Mouse (Mus musculus) limb, embryonic 14.5 days (tissue): Measurements from ENCODE around the gene Cs. TPM values are rescaled to one million over a fixed set of nuclear protein-coding genes. Genes with fewer than 3 reads are reported as not detected.
A peak's percentile ranks its signal among the peaks of the same experiment; 100 is the strongest.

Experiments
- ATAC-seq: fragments of 200-750 bp; cut with Nextera tagmentation; 2 replicates; pipeline ENCODE4 v1.8.0; 2017; ENCODE audit warnings: low read depth, moderate number of reproducible peaks, moderate TSS enrichment; ENCODE audit not compliant: low FRiP score
- DNase-seq: peaks from one replicate; pipeline ENCODE4 v3.0.0-alpha.2; 2015; ENCODE audit warnings: low spot score
- H3K27ac ChIP-seq: fragments of 300-500 bp; sonication (generic); replicated peaks from 2 replicates; pipeline ENCODE4 v1.5.1; 2014; ENCODE audit warnings: low read depth, mild to moderate bottlenecking, low read length, moderate library complexity, mixed read lengths
- H3K27me3 ChIP-seq: fragments of 300-500 bp; sonication (generic); 2 replicates; pipeline ENCODE4 v1.6.1; 2014; ENCODE audit warnings: low read length, mixed read lengths; ENCODE audit not compliant: control insufficient read depth, insufficient read depth
- H3K36me3 ChIP-seq: fragments of 300-500 bp; sonication (generic); 2 replicates; pipeline ENCODE4 v1.6.1; 2014; ENCODE audit warnings: mild to moderate bottlenecking, low read length, moderate library complexity, mixed read lengths; ENCODE audit not compliant: control insufficient read depth, insufficient read depth
- H3K4me1 ChIP-seq: fragments of 300-500 bp; sonication (generic); 2 replicates; pipeline ENCODE4 v1.6.1; 2014; ENCODE audit warnings: antibody characterized with exemption, low read length, mixed read lengths; ENCODE audit not compliant: control insufficient read depth, insufficient read depth
- H3K4me2 ChIP-seq: fragments of 300-500 bp; sonication (generic); replicated peaks from 2 replicates; pipeline ENCODE4 v1.6.1; 2014; ENCODE audit warnings: low read depth, mild to moderate bottlenecking, low read length, moderate library complexity; ENCODE audit not compliant: severe bottlenecking
- H3K4me3 ChIP-seq: fragments of 300-500 bp; sonication (generic); replicated peaks from 2 replicates; pipeline ENCODE4 v1.5.1; 2014; ENCODE audit warnings: low read length
- H3K9ac ChIP-seq: fragments of 300-500 bp; sonication (generic); 2 replicates; pipeline ENCODE4 v1.6.1; 2014; ENCODE audit warnings: mild to moderate bottlenecking, low read depth, low read length, moderate library complexity; ENCODE audit not compliant: severe bottlenecking
- H3K9me3 ChIP-seq: fragments of 300-500 bp; sonication (generic); 2 replicates; pipeline ENCODE4 v1.6.1; 2016; ENCODE audit warnings: low read length; ENCODE audit not compliant: control insufficient read depth
- POLR2A ChIP-seq: fragments of 200-500 bp; IDR thresholded peaks from 2 replicates; pipeline ENCODE4 v1.8.0; 2012; ENCODE audit warnings: inconsistent platforms, mild to moderate bottlenecking, moderate library complexity, borderline replicate concordance; ENCODE audit not compliant: insufficient read depth, insufficient read length; ENCODE audit errors: extremely low read depth
- WGBS: fragments of 180-500 bp; shearing (Covaris S2); extraction: QIAGEN DNeasy Blood & Tissue Kit; methylation state at CpG from one replicate; pipeline ENCODE4 v1.1.7; 2014; 5-methylcytosine and 5-hydroxymethylcytosine counted together
- microRNA-seq: library from miRNA; unstranded; fragments of <30 nt; microRNA quantifications from one replicate; pipeline ENCODE4, GENCODE M21; 2016
- polyA plus RNA-seq, 2 experiments: library from polyadenylated mRNA; depleted of rRNA in 1 of 2; stranded (reverse) in 1 of 2; unstranded in 1 of 2; fragments of >200 nt; fragmentation: Nextera tagmentation in 1 of 2; extraction: Ambion mirVana in 1 of 2; gene quantifications; 2 replicates each; pipeline versions ENCODE4 v1.2.1 to v1.2.3; 2012 to 2014

The Cs gene
- polyA plus RNA-seq, 2 experiments: 131 to 174 TPM

GRCm38 (mm10) chr10:128411211-128412054 lies 73.9 kb downstream of the Cs start, which contains the start of the genes Nabp2 and Rnf41:
TSS of gene Nabp2 (minus strand) at chr10:128411492.
TSS of gene Rnf41 (plus strand) at chr10:128411657.
- peak within 1 kb of the TSS; percentile 70 for H3K9ac ChIP-seq
- peaks cover 24% of the 10 kb centered on the region for H3K4me1 ChIP-seq
- peak within 1 kb of the TSS; percentile 89 for H3K27ac ChIP-seq
- peak within 1 kb of the TSS; percentile 72 for H3K4me3 ChIP-seq
- TF ChIP-seq POLR2A: peak; percentile 59; the same call in 1 of the 2 replicates
- peak within 1 kb of the TSS; percentile 97 for H3K4me2 ChIP-seq
- no peaks in the 10 kb centered on the region for H3K27me3 ChIP-seq
- peaks cover 34% of the 10 kb centered on the region for H3K36me3 ChIP-seq
- WGBS: under 1% methylated on average over 45 of the region's 50 CpGs
- ATAC-seq: peak; percentile 93
- H3K9me3 ChIP-seq: no peaks in the 10 kb centered on the region
- DNase-seq: peak; percentile 98

- Histone ChIP-seq H3K4me2 (peak overlapping the region; percentile 97), H3K27me3 (no peaks in the 10 kb centered on the region), H3K36me3 (peaks cover 39% of the 10 kb centered on the region), H3K27ac (peak overlapping the region; percentile 89), H3K4me1 (peaks cover 24% of the 10 kb centered on the region), H3K9me3 (no peaks in the 10 kb centered on the region), H3K4me3 (peak overlapping the region; percentile 72), H3K9ac (peak overlapping the region; percentile 70)
- 2% methylated on average over 14 of the region's 14 CpGs for WGBS
- DNase-seq (peak; percentile 58), ATAC-seq (no peak)
- no peak for TF ChIP-seq POLR2A
Measured at GRCm38 (mm10) chr10:128412055-128412381, 74.5 kb downstream of the Cs start.

Small RNA genes lying within 50 kb of the gene (microRNA-seq; reads per million reads assigned to microRNA genes)
- gene Gm25361 (not detected), gene Gm26308 (not detected), gene Mir6914 (not detected), gene Mir6915 (0.69 reads per million)

Other genes with a start within 250 kb of the Cs start
- 28.3 and 31.1 TPM in 2 replicates for gene Baz2a, start 246.2 kb upstream of the Cs start, polyA plus RNA-seq (2012; rRNA removed)
- gene Baz2a, start 246.2 kb upstream of the Cs start, polyA plus RNA-seq (2014; fragmentation: Nextera tagmentation; extraction: Ambion mirVana): 17.5 and 18.2 TPM in 2 replicates
- gene Rbms2, start 157.4 kb upstream of the Cs start, polyA plus RNA-seq (2012; rRNA removed): 113 and 117 TPM in 2 replicates
- gene Rbms2, start 157.4 kb upstream of the Cs start, polyA plus RNA-seq (2014; fragmentation: Nextera tagmentation; extraction: Ambion mirVana): 33.8 and 35.9 TPM in 2 replicates
- 4.8 and 5.8 TPM in 2 replicates for gene Gls2, start 143.3 kb upstream of the Cs start, polyA plus RNA-seq (2012; rRNA removed)
- gene Gls2, start 143.3 kb upstream of the Cs start, polyA plus RNA-seq (2014; fragmentation: Nextera tagmentation; extraction: Ambion mirVana): 2.0 and 2.5 TPM in 2 replicates
- gene Spryd4, start 125.9 kb upstream of the Cs start, polyA plus RNA-seq (2012; rRNA removed): 22.3 and 27.4 TPM in 2 replicates
- 36.9 and 38.7 TPM in 2 replicates for gene Spryd4, start 125.9 kb upstream of the Cs start, polyA plus RNA-seq (2014; fragmentation: Nextera tagmentation; extraction: Ambion mirVana)
- 0.88 and 1.7 TPM in 2 replicates for gene Mip, start 111.9 kb upstream of the Cs start, polyA plus RNA-seq (2012; rRNA removed)
- 0.17 and 0.37 TPM in 2 replicates for gene Mip, start 111.9 kb upstream of the Cs start, polyA plus RNA-seq (2014; fragmentation: Nextera tagmentation; extraction: Ambion mirVana)
- 31.7 and 32.4 TPM in 2 replicates for gene Timeless, start 105.7 kb upstream of the Cs start, polyA plus RNA-seq (2012; rRNA removed)
- gene Timeless, start 105.7 kb upstream of the Cs start, polyA plus RNA-seq (2014; fragmentation: Nextera tagmentation; extraction: Ambion mirVana): 48.6 and 54.7 TPM in 2 replicates
- 0.58 and 0.72 TPM in 2 replicates for gene Apon, start 83.6 kb upstream of the Cs start, polyA plus RNA-seq (2012; rRNA removed)
- gene Apon, start 83.6 kb upstream of the Cs start, polyA plus RNA-seq (2014; fragmentation: Nextera tagmentation; extraction: Ambion mirVana): 0.30 and 0.57 TPM in 2 replicates
- 0.20 and 0.32 TPM in 2 replicates for gene Apof, start 69.1 kb upstream of the Cs start, polyA plus RNA-seq (2012; rRNA removed)
- gene Apof, start 69.1 kb upstream of the Cs start, polyA plus RNA-seq (2014; fragmentation: Nextera tagmentation; extraction: Ambion mirVana): not detected in 2 replicates
- gene Stat2, start 67.2 kb upstream of the Cs start, polyA plus RNA-seq (2012; rRNA removed): 20.5 and 22.1 TPM in 2 replicates
- 12.9 and 13.2 TPM in 2 replicates for gene Stat2, start 67.2 kb upstream of the Cs start, polyA plus RNA-seq (2014; fragmentation: Nextera tagmentation; extraction: Ambion mirVana)
- gene Il23a, start 39.0 kb upstream of the Cs start, polyA plus RNA-seq (2012; rRNA removed): 0.18 and 0.31 TPM in 2 replicates
- 0.28 TPM in 1 of 2 replicates, not detected in the other for gene Il23a, start 39.0 kb upstream of the Cs start, polyA plus RNA-seq (2014; fragmentation: Nextera tagmentation; extraction: Ambion mirVana)
- 49.7 and 58.0 TPM in 2 replicates for gene Pan2, start 34.4 kb upstream of the Cs start, polyA plus RNA-seq (2012; rRNA removed)
- gene Pan2, start 34.4 kb upstream of the Cs start, polyA plus RNA-seq (2014; fragmentation: Nextera tagmentation; extraction: Ambion mirVana): 26.6 and 31.1 TPM in 2 replicates
- gene Cnpy2, start 15.3 kb upstream of the Cs start, polyA plus RNA-seq (2012; rRNA removed): 129 and 169 TPM in 2 replicates
- gene Cnpy2, start 15.3 kb upstream of the Cs start, polyA plus RNA-seq (2014; fragmentation: Nextera tagmentation; extraction: Ambion mirVana): 378 and 387 TPM in 2 replicates
- gene Coq10a, start 31.3 kb downstream of the Cs start, polyA plus RNA-seq (2012; rRNA removed): 38.9 and 43.5 TPM in 2 replicates
- 19.4 and 21.5 TPM in 2 replicates for gene Coq10a, start 31.3 kb downstream of the Cs start, polyA plus RNA-seq (2014; fragmentation: Nextera tagmentation; extraction: Ambion mirVana)
- 50.7 and 59.8 TPM in 2 replicates for gene Ankrd52, start 39.4 kb downstream of the Cs start, polyA plus RNA-seq (2012; rRNA removed)
- gene Ankrd52, start 39.4 kb downstream of the Cs start, polyA plus RNA-seq (2014; fragmentation: Nextera tagmentation; extraction: Ambion mirVana): 11.3 and 11.9 TPM in 2 replicates
- gene Slc39a5, start 63.5 kb downstream of the Cs start, polyA plus RNA-seq (2012; rRNA removed): 0.39 and 0.55 TPM in 2 replicates
- gene Slc39a5, start 63.5 kb downstream of the Cs start, polyA plus RNA-seq (2014; fragmentation: Nextera tagmentation; extraction: Ambion mirVana): 0.14 TPM in 1 of 2 replicates, not detected in the other
- 38.9 and 42.3 TPM in 2 replicates for gene Nabp2, start 73.8 kb downstream of the Cs start, polyA plus RNA-seq (2012; rRNA removed)
- 68.6 and 71.9 TPM in 2 replicates for gene Nabp2, start 73.8 kb downstream of the Cs start, polyA plus RNA-seq (2014; fragmentation: Nextera tagmentation; extraction: Ambion mirVana)
- gene Rnf41, start 73.9 kb downstream of the Cs start, polyA plus RNA-seq (2012; rRNA removed): 37.0 and 38.1 TPM in 2 replicates
- 35.7 and 36.1 TPM in 2 replicates for gene Rnf41, start 73.9 kb downstream of the Cs start, polyA plus RNA-seq (2014; fragmentation: Nextera tagmentation; extraction: Ambion mirVana)
- 216 and 219 TPM in 2 replicates for gene Smarcc2, start 121.5 kb downstream of the Cs start, polyA plus RNA-seq (2012; rRNA removed)
- gene Smarcc2, start 121.5 kb downstream of the Cs start, polyA plus RNA-seq (2014; fragmentation: Nextera tagmentation; extraction: Ambion mirVana): 98.0 and 110 TPM in 2 replicates
- gene Myl6, start 156.4 kb downstream of the Cs start, polyA plus RNA-seq (2012; rRNA removed): 1,142 and 1,623 TPM in 2 replicates
- gene Myl6, start 156.4 kb downstream of the Cs start, polyA plus RNA-seq (2014; fragmentation: Nextera tagmentation; extraction: Ambion mirVana): 1,081 and 1,105 TPM in 2 replicates
- 54.9 and 56.7 TPM in 2 replicates for gene Myl6b, start 161.0 kb downstream of the Cs start, polyA plus RNA-seq (2012; rRNA removed)
- 6.1 and 6.6 TPM in 2 replicates for gene Myl6b, start 161.0 kb downstream of the Cs start, polyA plus RNA-seq (2014; fragmentation: Nextera tagmentation; extraction: Ambion mirVana)
- gene Esyt1, start 188.1 kb downstream of the Cs start, polyA plus RNA-seq (2012; rRNA removed): 51.3 and 59.6 TPM in 2 replicates
- gene Esyt1, start 188.1 kb downstream of the Cs start, polyA plus RNA-seq (2014; fragmentation: Nextera tagmentation; extraction: Ambion mirVana): 35.8 and 37.9 TPM in 2 replicates
- 15.2 and 17.2 TPM in 2 replicates for gene Zc3h10, start 210.0 kb downstream of the Cs start, polyA plus RNA-seq (2012; rRNA removed)
- gene Zc3h10, start 210.0 kb downstream of the Cs start, polyA plus RNA-seq (2014; fragmentation: Nextera tagmentation; extraction: Ambion mirVana): 13.7 and 14.5 TPM in 2 replicates
- 2,621 and 3,931 TPM in 2 replicates for gene Rpl41, start 211.6 kb downstream of the Cs start, polyA plus RNA-seq (2012; rRNA removed)
- gene Rpl41, start 211.6 kb downstream of the Cs start, polyA plus RNA-seq (2014; fragmentation: Nextera tagmentation; extraction: Ambion mirVana): 4,572 and 4,920 TPM in 2 replicates
- gene Pa2g4, start 228.3 kb downstream of the Cs start, polyA plus RNA-seq (2012; rRNA removed): 111 and 186 TPM in 2 replicates
- 207 and 210 TPM in 2 replicates for gene Pa2g4, start 228.3 kb downstream of the Cs start, polyA plus RNA-seq (2014; fragmentation: Nextera tagmentation; extraction: Ambion mirVana)